ENCODE assay signal across 19 mouse cellular contexts in the genomic region with DNA sequence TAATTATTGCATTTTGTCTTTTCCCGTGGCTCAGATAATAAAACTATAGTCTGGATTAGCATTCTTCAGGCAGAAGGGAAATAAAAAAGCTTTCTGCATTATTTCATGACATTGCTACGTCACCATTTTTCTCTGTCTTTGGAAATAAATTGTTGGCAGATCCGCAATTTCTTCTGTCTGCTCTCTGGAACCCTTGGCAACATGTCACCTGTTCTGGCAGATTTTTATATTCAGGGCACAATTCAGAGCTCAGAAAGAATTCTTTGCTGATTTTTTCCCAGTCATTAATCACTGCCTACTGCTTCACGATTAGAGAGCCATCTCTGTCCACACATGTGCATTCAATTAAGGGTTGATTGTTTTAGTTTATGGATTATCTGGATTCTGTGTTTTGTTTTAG.
DNase-seq lines count a peak whose midpoint lies in the region; ATAC-seq and TF ChIP-seq lines count a peak whose summit lies in the region.
"Had no signal": no experiment of that assay in that cellular context is flagged by ENCODE, and none has a peak within 500 bp of the region (broad histone marks: within the 10 kb centered on the region; RNA-seq: fewer than 3 reads in every experiment).

No protein-coding gene starts in this region.

- H3K9me3 ChIP-seq in embryonic facial prominence, embryonic 11.5 days (replicated peaks; ENCODE audit: control insufficient read depth, low read length): no peaks in the 10 kb centered on the region
- no peaks in the 10 kb centered on the region for H3K9me3 ChIP-seq in embryonic facial prominence, embryonic 10.5 days
- no peaks in the 10 kb centered on the region for H3K9me3 ChIP-seq in midbrain, postnatal 0 days (ENCODE audit: low read length)
- H3K9me3 ChIP-seq in midbrain, embryonic 11.5 days (ENCODE audit: control insufficient read depth, low read length): no peaks in the 10 kb centered on the region
- H3K9me3 ChIP-seq: hindbrain, embryonic 10.5 days; limb, embryonic 15.5 days; midbrain, embryonic 15.5 days; neural tube, embryonic 15.5 days had no signal

- no peaks in the 10 kb centered on the region for H3K36me3 ChIP-seq in embryonic facial prominence, embryonic 11.5 days (replicated peaks; ENCODE audit: control insufficient read depth, insufficient read depth, low read depth, low read length)
- no peaks in the 10 kb centered on the region for H3K36me3 ChIP-seq in embryonic facial prominence, embryonic 10.5 days (replicated peaks)
- H3K36me3 ChIP-seq in midbrain, postnatal 0 days (ENCODE audit: insufficient read depth, low read length): no peaks in the 10 kb centered on the region
- no peaks in the 10 kb centered on the region for H3K36me3 ChIP-seq in midbrain, embryonic 11.5 days (ENCODE audit: control insufficient read depth, insufficient read depth, low read length)
- H3K36me3 ChIP-seq: hindbrain, embryonic 10.5 days; limb, embryonic 15.5 days; midbrain, embryonic 15.5 days; neural tube, embryonic 15.5 days had no signal

- H3K27me3 ChIP-seq in embryonic facial prominence, embryonic 11.5 days (ENCODE audit: control insufficient read depth, insufficient read depth, low read length): no peaks in the 10 kb centered on the region
- no peaks in the 10 kb centered on the region for H3K27me3 ChIP-seq in embryonic facial prominence, embryonic 10.5 days (replicated peaks; ENCODE audit: low read depth, poor library complexity, severe bottlenecking)
- no peaks in the 10 kb centered on the region for H3K27me3 ChIP-seq in midbrain, postnatal 0 days (ENCODE audit: insufficient read depth, low read length)
- no peaks in the 10 kb centered on the region for H3K27me3 ChIP-seq in midbrain, embryonic 11.5 days (ENCODE audit: control insufficient read depth, insufficient read depth, low read length)
- H3K27me3 ChIP-seq: CH12.LX; limb, embryonic 15.5 days; midbrain, embryonic 15.5 days; neural tube, embryonic 15.5 days had no signal

- no peak for TF ChIP-seq CTCF in midbrain, postnatal 0 days (IDR thresholded peaks at IDR 0.05)

- H3K4me1 ChIP-seq in embryonic facial prominence, embryonic 11.5 days (ENCODE audit: control insufficient read depth, insufficient read depth, low read length): no peaks in the 10 kb centered on the region
- H3K4me1 ChIP-seq in embryonic facial prominence, embryonic 10.5 days: no peaks in the 10 kb centered on the region
- no peaks in the 10 kb centered on the region for H3K4me1 ChIP-seq in midbrain, postnatal 0 days (ENCODE audit: insufficient read depth, low read length)
- H3K4me1 ChIP-seq in midbrain, embryonic 11.5 days (ENCODE audit: control insufficient read depth, insufficient read depth, low read length): no peaks in the 10 kb centered on the region
- H3K4me1 ChIP-seq: hindbrain, embryonic 10.5 days; limb, embryonic 15.5 days; midbrain, embryonic 15.5 days; neural tube, embryonic 15.5 days had no signal

- ATAC-seq in embryonic facial prominence, embryonic 11.5 days (replicated peaks; ENCODE audit: insufficient number of reproducible peaks, low FRiP score, low TSS enrichment, low read depth): no peak
- ATAC-seq in midbrain, postnatal 0 days (ENCODE audit: low FRiP score): no peak
- ATAC-seq in midbrain, embryonic 11.5 days (ENCODE audit: low FRiP score): no peak
- ATAC-seq: lung, postnatal 0 days; midbrain, embryonic 15.5 days had no signal

- no peak overlapping the region for H3K4me3 ChIP-seq in embryonic facial prominence, embryonic 11.5 days (ENCODE audit: low read depth, low read length)
- no peak overlapping the region for H3K4me3 ChIP-seq in embryonic facial prominence, embryonic 10.5 days
- no peak overlapping the region for H3K4me3 ChIP-seq in midbrain, postnatal 0 days (ENCODE audit: low read depth, low read length)
- H3K4me3 ChIP-seq in midbrain, embryonic 11.5 days (ENCODE audit: low read depth, low read length): no peak overlapping the region
- H3K4me3 ChIP-seq: erythroblast, embryonic 14.5 days; hindbrain, embryonic 10.5 days; limb, embryonic 15.5 days; midbrain, embryonic 15.5 days; neural tube, embryonic 15.5 days had no signal

- H3K9ac ChIP-seq in embryonic facial prominence, embryonic 11.5 days (replicated peaks; ENCODE audit: low read length): no peak overlapping the region
- no peak overlapping the region for H3K9ac ChIP-seq in midbrain, postnatal 0 days (replicated peaks; ENCODE audit: low read length, poor library complexity, severe bottlenecking)
- no peak overlapping the region for H3K9ac ChIP-seq in midbrain, embryonic 11.5 days (ENCODE audit: low read length)
- H3K9ac ChIP-seq: limb, embryonic 15.5 days; midbrain, embryonic 15.5 days; neural tube, embryonic 15.5 days had no signal

- H3K4me2 ChIP-seq in embryonic facial prominence, embryonic 11.5 days (ENCODE audit: low read depth, low read length): no peak overlapping the region
- H3K4me2 ChIP-seq in midbrain, postnatal 0 days (ENCODE audit: low read depth, low read length, poor library complexity, severe bottlenecking): no peak overlapping the region
- no peak overlapping the region for H3K4me2 ChIP-seq in midbrain, embryonic 11.5 days
- H3K4me2 ChIP-seq: limb, embryonic 15.5 days; midbrain, embryonic 15.5 days; neural tube, embryonic 15.5 days had no signal

- DNase-seq in embryonic facial prominence, embryonic 11.5 days (ENCODE audit: low spot score): peak; percentile 2
- no peak for DNase-seq in embryonic facial prominence, embryonic 10.5 days (ENCODE audit: low spot score)
- DNase-seq in midbrain, postnatal 0 days (ENCODE audit: low spot score): peak; percentile 48
- DNase-seq in midbrain, embryonic 11.5 days (ENCODE audit: low spot score, missing footprints): no peak
- DNase-seq in cerebellum, adult 9-11 months: peak; percentile 14
- DNase-seq in heart, adult 18-20 months: no peak
- DNase-seq in gastrocnemius, postnatal 25 days: no peak
- DNase-seq: adrenal gland, postnatal 36 days; gastrocnemius, postnatal 10 days; kidney, adult 2 months; kidney, postnatal 10 days; thymus, postnatal 25 days had no signal

- 58% methylated on average over 4 of the region's 4 CpGs for WGBS in embryonic facial prominence, embryonic 11.5 days
- WGBS in embryonic facial prominence, embryonic 10.5 days: 71% methylated on average over 4 of the region's 4 CpGs
- WGBS in midbrain, postnatal 0 days: 41% methylated on average over 4 of the region's 4 CpGs
- WGBS in midbrain, embryonic 11.5 days: 78% methylated on average over 4 of the region's 4 CpGs

- H3K27ac ChIP-seq in embryonic facial prominence, embryonic 11.5 days (replicated peaks; ENCODE audit: low read depth, low read length): no peak overlapping the region
- no peak overlapping the region for H3K27ac ChIP-seq in embryonic facial prominence, embryonic 10.5 days (replicated peaks)
- H3K27ac ChIP-seq in midbrain, postnatal 0 days (ENCODE audit: low read depth, low read length): no peak overlapping the region
- H3K27ac ChIP-seq in midbrain, embryonic 11.5 days (ENCODE audit: low read depth, low read length): no peak overlapping the region
- H3K27ac ChIP-seq: hindbrain, embryonic 10.5 days; limb, embryonic 15.5 days; midbrain, embryonic 15.5 days; neural tube, embryonic 15.5 days had no signal

Comparison
In these comparisons a context has a peak if more than half of its experiments do, and no peak if none do; other contexts are left out.
1. DNase-seq: peak in embryonic facial prominence, embryonic 11.5 days (single experiment), midbrain, postnatal 0 days (single experiment) and cerebellum, adult 9-11 months (single experiment); none in embryonic facial prominence, embryonic 10.5 days (single experiment), midbrain, embryonic 11.5 days (single experiment), heart, adult 18-20 months (0 of 2) and gastrocnemius, postnatal 25 days (single experiment).